Mouse (Mus musculus) CD4-positive, CD25-positive, alpha-beta regulatory T cell, adult 2 months (primary cell): ENCODE results near the gene Bcl6.

Experiments used
- DNase-seq: peaks from one replicate; pipeline ENCODE4 v3.0.0-alpha.2; 2012; ENCODE audit warnings: low read depth, low spot score

The Bcl6 gene

DNA sequence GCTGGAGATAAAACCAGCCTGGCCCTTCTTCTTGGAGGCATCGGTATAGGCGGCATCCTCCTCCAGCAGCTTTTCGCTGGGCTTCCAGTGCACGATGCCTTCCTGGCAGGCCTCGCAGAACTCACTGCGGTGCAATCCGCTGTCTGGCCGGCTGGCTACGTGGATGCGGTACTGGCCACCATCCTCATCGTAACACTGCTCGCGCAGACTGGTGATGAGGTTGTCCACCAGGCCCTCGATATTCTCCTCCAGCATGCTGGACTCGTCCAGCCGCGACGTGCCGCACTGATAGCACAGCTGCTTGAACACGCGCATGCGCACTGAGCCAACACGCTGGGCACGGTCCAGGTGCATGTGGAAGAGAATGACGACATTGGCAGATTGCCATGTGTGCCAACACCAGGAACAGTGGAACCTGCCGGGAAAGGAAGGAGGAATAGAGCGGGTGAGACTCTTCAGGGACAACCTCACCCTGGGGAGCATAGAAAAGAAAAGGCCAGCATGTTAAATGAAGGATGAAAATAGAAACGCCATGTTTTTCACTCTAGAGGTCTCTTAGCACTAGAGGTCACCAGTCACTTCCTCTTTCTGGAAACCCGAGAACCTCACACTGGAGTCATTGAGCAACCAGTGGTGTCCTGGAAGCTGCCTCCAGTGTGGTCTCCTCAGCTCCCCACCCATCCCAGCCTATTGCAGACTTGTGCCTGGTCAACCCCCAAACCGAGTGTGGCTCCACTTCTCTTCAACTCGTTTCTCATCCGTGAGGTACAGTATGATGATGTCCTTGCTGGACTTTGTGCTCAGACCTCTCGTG lies 61.1 kb downstream of the Bcl6 start:
- no peak for DNase-seq

DNA sequence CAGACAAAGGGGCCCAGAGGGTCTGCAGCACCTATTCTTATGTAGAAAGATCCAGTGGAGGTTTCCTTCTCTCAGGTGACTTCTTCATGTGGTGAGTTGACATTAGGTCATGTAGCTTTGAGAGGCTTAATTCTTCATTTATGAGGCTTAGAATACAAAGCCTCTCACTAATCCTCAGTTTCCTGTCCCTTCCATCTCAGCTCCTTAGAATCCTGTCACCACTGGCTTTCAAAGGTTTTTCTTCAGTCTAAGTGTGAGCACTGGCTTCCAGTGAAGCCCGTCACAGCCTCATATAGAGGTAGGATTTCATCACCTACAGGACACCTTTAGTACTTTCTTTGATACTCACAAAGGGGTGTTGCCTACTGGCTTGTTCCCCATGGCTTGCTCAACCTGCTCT lies 65.7 kb downstream of the Bcl6 start:
- DNase-seq: no peak

DNA sequence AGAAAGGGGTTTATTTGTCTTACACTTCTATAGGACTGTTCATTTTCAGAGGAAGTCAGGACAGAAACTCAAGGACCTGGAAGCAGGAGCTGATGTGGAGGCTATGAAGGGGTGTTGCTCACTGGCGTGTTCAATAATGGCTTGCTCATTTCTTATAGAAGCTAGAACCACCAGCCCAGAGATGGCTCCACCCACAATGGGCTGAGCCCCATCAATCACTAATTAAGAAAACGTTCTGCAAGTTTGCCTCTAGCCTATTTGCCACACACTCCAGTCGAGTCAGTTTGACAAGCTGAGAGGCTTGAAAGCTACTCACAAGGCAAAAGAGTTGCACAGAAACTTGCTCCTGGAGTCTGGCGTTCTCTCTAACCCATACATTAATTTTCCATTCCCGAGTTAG lies 67.0 kb downstream of the Bcl6 start:
- DNase-seq: no peak

DNA sequence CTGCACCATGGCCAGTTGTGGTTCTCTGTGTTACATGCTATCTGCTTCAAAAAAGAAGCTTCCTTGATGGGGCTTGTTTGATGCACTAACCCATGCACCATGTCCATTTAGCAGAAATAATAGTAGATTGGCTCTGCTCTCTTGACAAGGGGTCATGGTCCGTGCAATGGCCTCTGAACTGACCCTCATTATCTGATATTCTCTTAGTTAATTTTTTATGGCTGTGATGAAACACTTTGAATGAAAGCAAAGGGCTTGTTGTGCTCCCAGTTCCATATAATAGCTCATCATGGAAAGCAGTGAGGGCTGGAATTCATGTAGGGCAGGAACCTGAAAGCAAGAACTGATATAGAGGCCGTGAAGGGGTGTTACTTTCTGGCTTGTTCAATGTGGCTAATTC lies 69.2 kb downstream of the Bcl6 start:
- no peak for DNase-seq
